Mouse (Mus musculus): ENCODE results near the gene Polm. TPM values are rescaled to one million over a fixed set of nuclear protein-coding genes. Genes with fewer than 3 reads are reported as not detected.

The Polm gene
- polyA plus RNA-seq (2012; rRNA removed) = 23.2 and 37.7 TPM in 2 replicates

GRCm38 (mm10) chr11:5837251-5838246 is at the start of gene Polm:
Gene Polm (minus strand): TSS chr11:5838016.
- Histone ChIP-seq H3K4me3 (ENCODE audit: low read depth, low read length) (peak within 1 kb of the TSS; percentile 89), H3K27ac (ENCODE audit: insufficient read depth, low read depth, low read length) (peak within 1 kb of the TSS; percentile 89), H3K36me3 (ENCODE audit: control insufficient read depth, insufficient read depth, low read length) (peaks cover 25% of the 10 kb centered on the region; the same call in 1 of the 2 replicates), H3K27me3 (ENCODE audit: control insufficient read depth, insufficient read depth, low read length) (no peaks in the 10 kb centered on the region), H3K4me1 (ENCODE audit: control insufficient read depth, insufficient read depth, insufficient read length, low read length) (peaks cover 2% of the 10 kb centered on the region; the same call in 1 of the 2 replicates)
- WGBS = under 1% methylated on average over 63 of the region's 63 CpGs
- TF ChIP-seq POLR2A (IDR thresholded peaks at IDR 0.05; ENCODE audit: low read depth, low read length) (peak; percentile 55), CTCF (IDR thresholded peaks at IDR 0.05; ENCODE audit: extremely low read depth, insufficient read length, insufficient replicate concordance, low read depth, low read length) (peak; percentile 67; the same call in 1 of the 2 replicates)

GRCm38 (mm10) chr11:5887250-5887649 is 49.4 kb upstream of the Polm start:
- no peaks in the 10 kb centered on the region for H3K27me3 ChIP-seq (ENCODE audit: control insufficient read depth, insufficient read depth, low read length)
- H3K27ac ChIP-seq (ENCODE audit: insufficient read depth, low read depth, low read length) = no peak overlapping the region
- WGBS = 90% methylated on average over 5 of the region's 5 CpGs
- peaks cover 4% of the 10 kb centered on the region for H3K4me1 ChIP-seq (ENCODE audit: control insufficient read depth, insufficient read depth, insufficient read length, low read length)
- H3K4me3 ChIP-seq (ENCODE audit: low read depth, low read length) = no peak overlapping the region
- no peak for TF ChIP-seq POLR2A (IDR thresholded peaks at IDR 0.05; ENCODE audit: low read depth, low read length)
- no peak for TF ChIP-seq CTCF (IDR thresholded peaks at IDR 0.05; ENCODE audit: extremely low read depth, insufficient read length, insufficient replicate concordance, low read depth, low read length)
- no peaks in the 10 kb centered on the region for H3K36me3 ChIP-seq (ENCODE audit: control insufficient read depth, insufficient read depth, low read length)

GRCm38 (mm10) chr11:5886187-5886586 is 48.4 kb upstream of the Polm start:
- no peak for TF ChIP-seq POLR2A (IDR thresholded peaks at IDR 0.05; ENCODE audit: low read depth, low read length)
- TF ChIP-seq CTCF (IDR thresholded peaks at IDR 0.05; ENCODE audit: extremely low read depth, insufficient read length, insufficient replicate concordance, low read depth, low read length) = peak; percentile 67; the same call in 1 of the 2 replicates
- WGBS = 16% methylated on average over 9 of the region's 9 CpGs
- Histone ChIP-seq H3K27me3 (ENCODE audit: control insufficient read depth, insufficient read depth, low read length) (no peaks in the 10 kb centered on the region), H3K4me1 (ENCODE audit: control insufficient read depth, insufficient read depth, insufficient read length, low read length) (no peaks in the 10 kb centered on the region), H3K4me3 (ENCODE audit: low read depth, low read length) (no peak overlapping the region), H3K36me3 (ENCODE audit: control insufficient read depth, insufficient read depth, low read length) (no peaks in the 10 kb centered on the region), H3K27ac (ENCODE audit: insufficient read depth, low read depth, low read length) (no peak overlapping the region)

- 68% methylated on average over 8 of the region's 8 CpGs for WGBS
- H3K4me1 ChIP-seq (ENCODE audit: control insufficient read depth, insufficient read depth, insufficient read length, low read length) = peaks cover 3% of the 10 kb centered on the region
- H3K4me3 ChIP-seq (ENCODE audit: low read depth, low read length) = no peak overlapping the region
- no peaks in the 10 kb centered on the region for H3K36me3 ChIP-seq (ENCODE audit: control insufficient read depth, insufficient read depth, low read length)
- H3K27ac ChIP-seq (ENCODE audit: insufficient read depth, low read depth, low read length) = no peak overlapping the region
- no peaks in the 10 kb centered on the region for H3K27me3 ChIP-seq (ENCODE audit: control insufficient read depth, insufficient read depth, low read length)
- TF ChIP-seq POLR2A (IDR thresholded peaks at IDR 0.05; ENCODE audit: low read depth, low read length) (no peak), CTCF (IDR thresholded peaks at IDR 0.05; ENCODE audit: extremely low read depth, insufficient read length, insufficient replicate concordance, low read depth, low read length) (no peak)
These were observed 44.7 kb upstream of the Polm start for GRCm38 (mm10) chr11:5882518-5882917.

- Histone ChIP-seq H3K36me3 (ENCODE audit: control insufficient read depth, insufficient read depth, low read length) (peaks cover 2% of the 10 kb centered on the region), H3K4me3 (ENCODE audit: low read depth, low read length) (no peak overlapping the region), H3K27ac (ENCODE audit: insufficient read depth, low read depth, low read length) (no peak overlapping the region), H3K27me3 (ENCODE audit: control insufficient read depth, insufficient read depth, low read length) (no peaks in the 10 kb centered on the region), H3K4me1 (ENCODE audit: control insufficient read depth, insufficient read depth, insufficient read length, low read length) (peaks cover 11% of the 10 kb centered on the region)
- WGBS = 82% methylated on average over 5 of the region's 5 CpGs
- peak; percentile 64; the same call in 1 of the 2 replicates for TF ChIP-seq CTCF (IDR thresholded peaks at IDR 0.05; ENCODE audit: extremely low read depth, insufficient read length, insufficient replicate concordance, low read depth, low read length)
- TF ChIP-seq POLR2A (IDR thresholded peaks at IDR 0.05; ENCODE audit: low read depth, low read length) = no peak
These were observed 42.1 kb upstream of the Polm start for GRCm38 (mm10) chr11:5879905-5880304.

- Histone ChIP-seq H3K27ac (ENCODE audit: insufficient read depth, low read depth, low read length) (peak overlapping the region; percentile 41; the same call in 1 of the 2 replicates), H3K27me3 (ENCODE audit: control insufficient read depth, insufficient read depth, low read length) (no peaks in the 10 kb centered on the region), H3K4me1 (ENCODE audit: control insufficient read depth, insufficient read depth, insufficient read length, low read length) (peaks cover 11% of the 10 kb centered on the region), H3K36me3 (ENCODE audit: control insufficient read depth, insufficient read depth, low read length) (peaks cover 13% of the 10 kb centered on the region), H3K4me3 (ENCODE audit: low read depth, low read length) (no peak overlapping the region)
- 41% methylated on average over 8 of the region's 8 CpGs for WGBS
- TF ChIP-seq CTCF (IDR thresholded peaks at IDR 0.05; ENCODE audit: extremely low read depth, insufficient read length, insufficient replicate concordance, low read depth, low read length) = no peak
- no peak for TF ChIP-seq POLR2A (IDR thresholded peaks at IDR 0.05; ENCODE audit: low read depth, low read length)
These were observed 40.8 kb upstream of the Polm start for GRCm38 (mm10) chr11:5878661-5879060.

Data from small intestine, adult 2 months (tissue).